Mouse (Mus musculus) ES-E14 (cell line): ENCODE data around the gene Ascl1.

Experiments
- CHD2 ChIP-seq: IDR thresholded peaks from 2 replicates; pipeline ENCODE4 v1.6.1; 2014; ENCODE audit warnings: mild to moderate bottlenecking, low read depth, low read length, inconsistent platforms
- HCFC1 ChIP-seq: IDR thresholded peaks from 2 replicates; pipeline ENCODE4 v1.6.1; 2012; ENCODE audit warnings: low read length, inconsistent platforms, borderline replicate concordance; ENCODE audit not compliant: insufficient read depth
- ZC3H11A ChIP-seq: IDR thresholded peaks from 2 replicates; pipeline ENCODE4 v1.6.1; 2012; ENCODE audit warnings: low read depth, mild to moderate bottlenecking, inconsistent platforms, low read length, borderline replicate concordance

- no peak for TF ChIP-seq CHD2
- TF ChIP-seq HCFC1: no peak
- no peak for TF ChIP-seq ZC3H11A
Measured at GRCm38 (mm10) chr10:87502283-87502682, 8.8 kb upstream of the Ascl1 start.
